Mouse (Mus musculus) ovary, postnatal 14 days (tissue): ENCODE data around the gene Fbxw7.
A peak's percentile ranks its signal among the peaks of the same experiment; 100 is the strongest.

ENCODE experiments used
- DNase-seq: peaks from one replicate; pipeline ENCODE4 v3.0.0; 2022; ENCODE audit warnings: low spot score

Gene Fbxw7

GRCm38 (mm10) chr3:84952135-84952534 is 137.1 kb downstream of the Fbxw7 start:
- peak; percentile 49 for DNase-seq

- DNase-seq: no peak
Measured at GRCm38 (mm10) chr3:84952585-84953187, 137.6 kb downstream of the Fbxw7 start.

GRCm38 (mm10) chr3:84955011-84955775 is 140.1 kb downstream of the Fbxw7 start:
- no peak for DNase-seq

- no peak for DNase-seq
Measured at GRCm38 (mm10) chr3:84955857-84956256, 140.8 kb downstream of the Fbxw7 start.

- DNase-seq: no peak
Measured at GRCm38 (mm10) chr3:84965156-84965555, 150.1 kb downstream of the Fbxw7 start.

GRCm38 (mm10) chr3:84967364-84967763 is 152.3 kb downstream of the Fbxw7 start:
- DNase-seq: no peak

GRCm38 (mm10) chr3:84971561-84971960 is 156.5 kb downstream of the Fbxw7 start:
- DNase-seq: no peak

GRCm38 (mm10) chr3:84972881-84973280 is 157.8 kb downstream of the Fbxw7 start:
- no peak for DNase-seq

- DNase-seq: no peak
Measured at GRCm38 (mm10) chr3:84974193-84974592, 159.1 kb downstream of the Fbxw7 start.

GRCm38 (mm10) chr3:84978676-84979075 is 163.6 kb downstream of the Fbxw7 start:
- DNase-seq: no peak

GRCm38 (mm10) chr3:84980158-84980557 is 165.1 kb downstream of the Fbxw7 start:
- no peak for DNase-seq

GRCm38 (mm10) chr3:84982688-84983087 is 167.6 kb downstream of the Fbxw7 start:
- no peak for DNase-seq

- no peak for DNase-seq
Measured at GRCm38 (mm10) chr3:84985121-84985625, 170.1 kb downstream of the Fbxw7 start.

- no peak for DNase-seq
Measured at GRCm38 (mm10) chr3:84988880-84989279, 173.8 kb downstream of the Fbxw7 start.

GRCm38 (mm10) chr3:85005257-85005656 is 190.2 kb downstream of the Fbxw7 start:
- no peak for DNase-seq

GRCm38 (mm10) chr3:85012889-85013288 is 197.8 kb downstream of the Fbxw7 start:
- DNase-seq: no peak

- DNase-seq: no peak
Measured at GRCm38 (mm10) chr3:85015667-85016066, 200.6 kb downstream of the Fbxw7 start.

- no peak for DNase-seq
Measured at GRCm38 (mm10) chr3:85020137-85020536, 205.1 kb downstream of the Fbxw7 start.

- no peak for DNase-seq
Measured at GRCm38 (mm10) chr3:85021816-85022215, 206.7 kb downstream of the Fbxw7 start.

GRCm38 (mm10) chr3:85022800-85023199 is 207.7 kb downstream of the Fbxw7 start:
- DNase-seq: no peak

- DNase-seq: no peak
Measured at GRCm38 (mm10) chr3:85024237-85024636, 209.2 kb downstream of the Fbxw7 start.

- no peak for DNase-seq
Measured at GRCm38 (mm10) chr3:85024817-85025705, 210.0 kb downstream of the Fbxw7 start.
